Mouse (Mus musculus) C2C12 (cell line): ENCODE data around the gene Ccdc14. TPM values are rescaled to one million over a fixed set of nuclear protein-coding genes. Genes with fewer than 3 reads are reported as not detected.

Source experiments
- H3K27me3 ChIP-seq: one replicate; pipeline ENCODE4 v1.6.1; 2011; ENCODE audit not compliant: control insufficient read depth, insufficient read depth, insufficient read length
- H3K36me3 ChIP-seq: one replicate; pipeline ENCODE4 v1.6.1; 2011; ENCODE audit not compliant: control insufficient read depth, insufficient read depth
- H3K4me3 ChIP-seq: one replicate; pipeline ENCODE4 v1.5.1; 2011; ENCODE audit warnings: mild to moderate bottlenecking, control low read depth; ENCODE audit not compliant: poor library complexity, insufficient read depth, severe bottlenecking
- H3K79me2 ChIP-seq: one replicate; pipeline ENCODE4 v1.6.1; 2011; ENCODE audit not compliant: control insufficient read depth, insufficient read depth
- H3K79me3 ChIP-seq: one replicate; pipeline ENCODE4 v1.6.1; 2011; ENCODE audit warnings: low read depth, control low read depth
- H3ac ChIP-seq: one replicate; pipeline ENCODE3; 2011; ENCODE audit warnings: low read depth; ENCODE audit not compliant: control insufficient read depth, insufficient read length
- CEBPB ChIP-seq: IDR thresholded peaks from one replicate; pipeline ENCODE4 v1.6.1; 2011; ENCODE audit warnings: low read depth, mild to moderate bottlenecking, control low read depth, moderate library complexity
- CTCF ChIP-seq: IDR thresholded peaks from one replicate; pipeline ENCODE4 v1.5.1; 2011; ENCODE audit not compliant: control insufficient read depth, insufficient read depth, insufficient read length
- FOSL1 ChIP-seq: IDR thresholded peaks from one replicate; pipeline ENCODE4 v1.8.0; 2011; ENCODE audit warnings: mild to moderate bottlenecking, low read length; ENCODE audit not compliant: poor library complexity, insufficient read depth, severe bottlenecking
- MAX ChIP-seq: IDR thresholded peaks from one replicate; pipeline ENCODE4 v1.6.1; 2011; ENCODE audit warnings: mild to moderate bottlenecking, control low read depth
- MYOD1 ChIP-seq: IDR thresholded peaks from one replicate; pipeline ENCODE4 v1.6.1; 2011; ENCODE audit warnings: low read depth; ENCODE audit not compliant: control insufficient read depth, insufficient read length
- MYOG ChIP-seq: IDR thresholded peaks from one replicate; pipeline ENCODE4 v1.6.1; 2011; ENCODE audit not compliant: control insufficient read depth, insufficient read length; ENCODE audit errors: extremely low read depth
- USF1 ChIP-seq: IDR thresholded peaks from one replicate; pipeline ENCODE4 v1.6.1; 2011; ENCODE audit warnings: low read depth, mild to moderate bottlenecking, control low read depth, moderate library complexity
- polyA plus RNA-seq: library from polyadenylated mRNA; unstranded; fragments of >200 nt; fragmentation: generic; extraction: Trizol; gene quantifications from one replicate; pipeline ENCODE4 v1.2.1, GENCODE M21; 2012; ENCODE audit warnings: missing spikeins

The Ccdc14 gene
- polyA plus RNA-seq, 1 experiment, result 2.1 TPM

DNA sequence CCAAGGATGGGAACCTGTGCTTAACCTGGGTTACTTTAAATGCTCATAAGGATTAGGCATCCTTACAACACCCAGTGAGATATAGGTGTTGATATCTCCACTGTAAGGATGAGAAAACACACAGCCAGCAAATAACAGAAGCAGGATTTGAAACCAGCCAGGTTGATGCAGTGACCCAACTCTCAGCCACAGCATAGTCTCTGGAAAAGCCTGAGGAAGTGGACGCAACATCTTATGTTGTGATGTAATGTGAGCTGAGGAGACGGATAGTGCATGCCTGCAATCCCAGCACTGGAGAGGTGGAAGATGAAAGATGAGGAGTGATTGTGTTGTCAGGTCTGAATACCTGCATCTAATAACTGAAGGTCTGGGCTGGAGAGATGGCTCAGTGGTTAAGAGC, 77.0 kb downstream of the Ccdc14 start:
- H3ac ChIP-seq, result no peak overlapping the region
- H3K36me3 ChIP-seq, result no peaks in the 10 kb centered on the region
- TF ChIP-seq USF1, result no peak
- no peak for TF ChIP-seq MAX
- H3K79me2 ChIP-seq, result no peaks in the 10 kb centered on the region
- no peaks in the 10 kb centered on the region for H3K79me3 ChIP-seq
- H3K4me3 ChIP-seq, result no peak overlapping the region
- H3K27me3 ChIP-seq, result no peaks in the 10 kb centered on the region

DNA sequence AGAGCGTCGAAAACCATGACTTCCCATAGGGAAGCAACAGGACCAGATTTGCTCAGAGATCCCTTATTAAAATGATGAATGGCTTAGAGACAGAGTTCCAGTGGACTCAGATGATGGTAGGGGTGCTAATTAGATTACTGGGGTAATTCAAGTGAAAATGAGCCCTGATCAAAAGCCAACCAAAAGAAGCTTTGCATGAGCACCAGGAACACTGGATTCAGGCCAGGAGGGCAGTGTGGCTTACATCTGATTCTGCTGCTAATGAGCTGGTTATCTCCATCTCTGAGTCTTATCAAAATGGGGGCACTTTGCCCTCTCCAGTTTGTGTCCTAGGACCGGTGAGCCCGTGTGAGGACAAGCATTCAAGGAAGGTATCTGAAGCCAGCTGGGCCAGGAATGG, 78.0 kb downstream of the Ccdc14 start:
- H3K36me3 ChIP-seq, result no peaks in the 10 kb centered on the region
- no peak overlapping the region for H3K4me3 ChIP-seq
- H3K79me3 ChIP-seq, result no peaks in the 10 kb centered on the region
- no peak overlapping the region for H3ac ChIP-seq
- H3K27me3 ChIP-seq, result no peaks in the 10 kb centered on the region
- TF ChIP-seq USF1, result no peak
- no peak for TF ChIP-seq FOSL1
- no peak for TF ChIP-seq CTCF
- no peak for TF ChIP-seq MYOG
- no peak for TF ChIP-seq MYOD1
- no peak for TF ChIP-seq MAX
- no peak for TF ChIP-seq CEBPB
- H3K79me2 ChIP-seq, result no peaks in the 10 kb centered on the region

DNA sequence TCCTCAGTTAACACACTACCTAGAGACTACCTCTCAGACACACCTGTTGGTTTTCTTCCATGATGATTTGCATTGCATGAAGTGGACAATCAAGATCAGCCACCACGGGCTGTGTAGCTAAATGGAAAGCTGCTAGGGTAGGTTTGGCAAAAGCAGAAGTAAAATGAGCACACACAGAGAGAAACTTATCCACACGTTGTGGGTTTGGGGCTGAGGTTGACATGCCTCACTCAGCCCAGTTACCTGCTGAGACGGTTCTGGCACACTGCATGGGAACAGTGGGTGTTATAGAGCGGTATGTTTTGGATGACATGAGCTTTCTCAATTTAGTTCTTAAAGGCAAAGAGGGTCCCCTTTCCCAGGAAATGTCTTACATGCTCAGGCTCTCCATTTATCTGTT, 79.7 kb downstream of the Ccdc14 start:
- Histone ChIP-seq H3K36me3 (no peaks in the 10 kb centered on the region), H3K27me3 (no peaks in the 10 kb centered on the region), H3K79me3 (no peaks in the 10 kb centered on the region), H3K79me2 (no peaks in the 10 kb centered on the region), H3K4me3 (no peak overlapping the region), H3ac (no peak overlapping the region)
- TF ChIP-seq CTCF (no peak), CEBPB (no peak), MYOG (no peak), MAX (no peak), MYOD1 (no peak), USF1 (no peak), FOSL1 (no peak)

DNA sequence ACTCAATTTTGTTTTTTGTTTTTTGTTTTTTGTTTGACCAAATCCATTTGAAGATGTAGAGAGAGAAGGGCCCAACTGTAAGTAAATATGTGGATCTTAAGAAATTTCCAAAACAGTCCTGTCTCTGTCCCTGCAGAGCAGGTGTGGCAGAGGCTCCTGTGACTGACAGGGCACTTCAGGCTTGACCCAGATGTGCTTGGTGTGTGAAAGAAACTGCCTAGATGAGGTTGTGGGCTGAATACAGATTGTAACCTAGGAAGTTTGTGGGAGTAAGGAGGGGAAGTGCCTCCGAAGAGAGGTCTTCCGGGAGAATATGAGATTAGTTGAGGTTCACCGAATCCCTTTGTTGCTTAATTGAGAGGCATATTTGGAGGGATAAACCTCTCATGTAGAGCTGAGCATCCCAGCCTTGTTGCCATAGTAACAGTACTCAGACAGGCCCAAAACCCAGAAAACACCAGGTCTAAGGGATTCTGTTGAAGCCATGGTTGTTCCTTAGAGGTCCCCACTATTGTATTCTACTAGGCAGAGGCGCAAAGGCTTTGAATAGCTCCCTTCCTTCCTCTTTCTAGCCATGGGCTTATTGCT, 82.1 kb downstream of the Ccdc14 start:
- H3K79me2 ChIP-seq, result no peaks in the 10 kb centered on the region

More for the DNA sequence above, 82.1 kb downstream of the Ccdc14 start:
- Histone ChIP-seq H3K36me3 (no peaks in the 10 kb centered on the region), H3ac (no peak overlapping the region), H3K4me3 (no peak overlapping the region), H3K27me3 (no peaks in the 10 kb centered on the region), H3K79me3 (no peaks in the 10 kb centered on the region)
- TF ChIP-seq MYOD1 (no peak), CEBPB (no peak), FOSL1 (no peak), MYOG (no peak), USF1 (no peak), CTCF (no peak), MAX (no peak)

Other genes with a start within 250 kb of the Ccdc14 start
- 8.6 TPM for gene Kalrn, start 117.1 kb upstream of the Ccdc14 start, polyA plus RNA-seq
- not detected for gene Ropn1, start 40.7 kb upstream of the Ccdc14 start, polyA plus RNA-seq
- gene Mylk, start 54.6 kb downstream of the Ccdc14 start, polyA plus RNA-seq, result 0.23 TPM